Mouse (Mus musculus) myocyte (in vitro differentiated cells): ENCODE data around the gene Prg3.

Experiments
- CEBPB ChIP-seq: IDR thresholded peaks from 2 replicates; pipeline ENCODE4 v1.6.1; 2011; ENCODE audit warnings: mild to moderate bottlenecking, moderate library complexity; ENCODE audit not compliant: poor library complexity, insufficient read depth, severe bottlenecking
- E2F4 ChIP-seq: IDR thresholded peaks from one replicate; pipeline ENCODE4 v1.6.1; 2011; ENCODE audit warnings: mild to moderate bottlenecking, control low read depth, moderate library complexity; ENCODE audit not compliant: insufficient read depth
- MAX ChIP-seq: IDR thresholded peaks from one replicate; pipeline ENCODE4 v1.6.1; 2011; ENCODE audit warnings: low read depth, mild to moderate bottlenecking, control low read depth
- MYOD1 ChIP-seq, 3 experiments: IDR thresholded peaks; one replicate each; pipeline ENCODE4 v1.6.1; 2011; ENCODE audit warnings: control low read depth in 2 of 3, low read depth in 2 of 3, mild to moderate bottlenecking in 2 of 3, moderate library complexity in 1 of 3; ENCODE audit not compliant: insufficient read length in 2 of 3, control insufficient read depth in 1 of 3
- MYOG ChIP-seq, 3 experiments: IDR thresholded peaks; one replicate each; pipeline ENCODE4 v1.6.1; 2011; ENCODE audit warnings: control low read depth in 2 of 3, low read depth in 2 of 3, mild to moderate bottlenecking in 2 of 3; ENCODE audit not compliant: insufficient read length in 2 of 3, control insufficient read depth in 1 of 3, insufficient read depth in 1 of 3
- POLR2A ChIP-seq: IDR thresholded peaks from one replicate; pipeline ENCODE4 v1.6.1; 2011; ENCODE audit warnings: low read depth, mild to moderate bottlenecking, control low read depth, moderate library complexity; ENCODE audit not compliant: insufficient read length
- POLR2AphosphoS2 ChIP-seq: IDR thresholded peaks from one replicate; pipeline ENCODE4 v1.6.1; 2011; ENCODE audit warnings: low read depth, control low read depth; ENCODE audit not compliant: insufficient read length
- REST ChIP-seq: IDR thresholded peaks from one replicate; pipeline ENCODE4 v1.6.1; 2011; ENCODE audit warnings: mild to moderate bottlenecking, control low read depth, moderate library complexity; ENCODE audit not compliant: insufficient read depth, insufficient read length
- TCF12 ChIP-seq: IDR thresholded peaks from one replicate; pipeline ENCODE4 v1.6.1; 2011; ENCODE audit warnings: mild to moderate bottlenecking, control low read depth; ENCODE audit not compliant: poor library complexity, insufficient read depth, severe bottlenecking
- USF1 ChIP-seq: IDR thresholded peaks from one replicate; pipeline ENCODE4 v1.6.1; 2011; ENCODE audit warnings: low read depth, mild to moderate bottlenecking, control low read depth, moderate library complexity

DNA sequence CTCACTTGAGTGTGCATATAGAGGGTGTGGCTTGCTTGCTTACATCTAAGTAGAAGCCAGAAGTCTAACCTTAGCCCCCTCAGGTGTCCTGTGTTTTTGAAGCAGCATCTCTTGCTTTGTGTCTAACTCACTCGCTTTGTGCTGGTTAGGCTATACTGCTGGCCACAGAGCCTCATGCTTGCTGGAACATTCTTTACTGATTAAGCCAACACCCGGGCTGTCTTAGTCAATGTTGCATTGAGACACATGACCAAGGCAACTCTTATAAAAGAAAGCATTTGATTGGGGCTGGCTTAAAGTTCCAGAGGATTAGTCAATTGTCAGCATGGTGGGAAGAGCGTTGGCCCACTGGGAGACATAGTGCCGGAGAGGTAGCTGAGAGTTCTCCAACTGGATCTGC, 46.2 kb upstream of the Prg3 start:
- TF ChIP-seq POLR2AphosphoS2 (no peak), POLR2A (no peak), MAX (no peak), USF1 (no peak), E2F4 (no peak), CEBPB (no peak), TCF12 (no peak), MYOG (IDR thresholded peaks at IDR 0.05; ENCODE audit: control insufficient read depth in 1 of 3, insufficient read depth in 1 of 3, insufficient read length in 2 of 3, low read depth in 2 of 3) (no peak), MYOD1 (IDR thresholded peaks at IDR 0.05; ENCODE audit: control insufficient read depth in 1 of 3, insufficient read length in 2 of 3, low read depth in 2 of 3) (no peak), REST (no peak)
